Mouse (Mus musculus) hindlimb bud, embryonic 11.5 days (tissue): ENCODE results near the gene Ranbp3l.
"Not testable (repeated sequence)": the region's sequence is repeated elsewhere in the genome, so short reads cannot be mapped to it uniquely, and the experiment has no call there.

Experiments used
- DNase-seq: peaks from one replicate; pipeline ENCODE4 v3.0.0-alpha.2; 2012; ENCODE audit warnings: low read depth, low spot score; ENCODE audit errors: extremely low spot score

The Ranbp3l gene

DNA sequence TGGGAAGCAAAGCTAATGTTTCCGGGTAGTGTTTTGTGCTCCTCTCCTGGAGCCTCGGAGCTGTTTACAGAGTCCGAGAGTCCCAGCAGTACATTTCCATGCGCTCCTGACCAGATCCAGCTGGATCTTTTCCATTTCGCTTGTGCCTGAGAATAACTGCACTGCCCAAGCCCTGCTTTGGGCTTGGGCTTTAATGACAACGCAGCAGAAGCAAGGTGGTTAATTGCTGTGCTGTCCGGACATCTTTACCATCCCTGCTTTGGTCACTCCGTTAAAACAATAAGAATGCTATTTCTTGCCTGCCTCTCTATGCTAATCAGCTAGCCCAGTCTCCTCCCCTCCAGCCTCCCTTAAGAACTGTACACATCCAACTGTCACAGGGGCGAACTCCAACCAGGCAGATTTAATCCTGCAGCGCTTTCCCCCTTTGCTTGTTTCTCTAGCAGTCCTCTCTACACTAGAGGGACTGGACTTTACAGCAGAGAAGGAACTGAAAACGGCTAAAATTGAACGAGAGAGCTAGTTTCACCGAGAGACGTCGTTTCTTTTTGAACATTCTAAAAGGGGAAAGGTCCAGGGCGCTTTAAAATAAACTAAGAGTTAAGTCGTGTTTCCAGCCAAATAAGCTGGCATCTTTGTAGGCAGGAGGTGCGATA is at the start of gene Ranbp3l:
Gene Ranbp3l, plus strand, starts transcription at position 377 of the 656 bp plus-strand sequence.
- no peak for DNase-seq

DNA sequence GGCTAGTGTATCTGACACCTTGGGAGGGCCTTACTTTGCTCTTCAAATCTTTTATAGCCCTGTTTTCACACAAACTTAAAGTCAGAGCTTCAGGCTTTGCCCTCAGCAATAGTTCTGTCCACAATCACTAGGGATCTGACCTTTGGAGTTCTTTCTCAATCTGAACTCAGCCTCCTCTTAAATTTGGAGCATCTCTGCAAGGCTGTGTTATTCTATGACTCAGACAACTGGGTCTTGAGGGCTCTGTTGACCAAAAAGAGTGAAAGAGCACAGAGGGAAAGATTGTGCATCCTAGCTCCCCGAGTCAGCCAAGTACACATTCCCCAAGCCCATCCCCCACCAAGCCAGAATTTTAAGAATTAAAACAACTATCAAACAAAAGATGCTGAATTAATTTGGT is 37.7 kb upstream of the Ranbp3l start:
- DNase-seq, result no peak

DNA sequence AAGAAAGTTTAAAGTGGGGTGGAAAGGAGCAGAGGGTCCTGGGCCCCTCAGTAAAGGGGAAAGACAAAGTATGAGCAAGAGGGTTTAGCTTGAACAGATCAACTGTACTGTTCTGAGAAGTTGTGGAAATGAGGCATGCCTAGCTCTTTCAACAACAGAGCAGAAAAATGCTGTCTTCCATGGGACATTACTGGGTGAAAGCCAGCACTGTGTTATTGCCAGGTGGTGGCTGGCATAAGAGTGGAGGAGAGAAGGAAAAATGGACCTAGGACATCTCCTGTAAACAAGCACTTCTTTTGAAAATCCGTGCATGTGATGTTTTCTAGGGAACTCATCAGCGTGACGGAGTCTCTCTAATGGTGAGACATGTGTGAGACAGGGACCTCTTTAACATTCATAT is 30.8 kb upstream of the Ranbp3l start:
- no peak for DNase-seq

DNA sequence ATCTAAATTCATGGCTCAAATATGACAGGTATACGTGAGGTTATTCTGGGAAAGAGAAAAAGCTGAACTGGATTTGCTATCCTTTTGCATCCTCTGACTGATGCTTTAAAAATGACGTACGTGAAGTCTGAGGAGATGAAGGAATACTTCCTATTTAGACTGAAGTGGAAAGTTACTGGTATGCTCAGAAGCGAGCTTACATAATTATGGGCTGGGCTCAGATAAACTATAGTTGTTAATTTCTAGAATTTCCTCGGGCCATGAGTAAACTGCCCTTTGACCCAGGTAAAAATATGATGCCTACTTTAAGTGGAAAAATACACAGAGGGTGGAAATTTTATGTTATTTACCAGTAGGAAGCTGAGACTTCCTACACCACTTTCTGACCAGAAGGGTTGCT is 26.9 kb upstream of the Ranbp3l start:
- no peak for DNase-seq

DNA sequence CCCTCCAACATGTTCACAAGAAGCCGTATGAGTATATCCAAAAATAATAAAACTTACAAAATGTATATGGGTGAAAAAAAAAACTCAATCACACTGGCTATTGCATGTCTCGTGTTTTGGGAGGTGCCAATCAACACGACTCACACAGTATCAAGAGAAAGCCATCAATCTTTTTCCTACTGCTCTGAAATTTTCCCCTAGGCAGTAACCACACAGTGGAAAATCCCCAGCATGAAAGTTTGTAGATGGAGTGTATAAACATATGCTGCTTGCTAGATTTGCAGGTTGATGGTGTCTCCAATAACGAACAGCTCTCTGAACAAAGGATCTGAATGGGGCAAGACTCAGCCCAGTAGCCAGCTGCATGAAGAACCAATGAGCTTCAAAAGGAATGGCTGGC is 16.9 kb upstream of the Ranbp3l start:
- DNase-seq, result no peak

DNA sequence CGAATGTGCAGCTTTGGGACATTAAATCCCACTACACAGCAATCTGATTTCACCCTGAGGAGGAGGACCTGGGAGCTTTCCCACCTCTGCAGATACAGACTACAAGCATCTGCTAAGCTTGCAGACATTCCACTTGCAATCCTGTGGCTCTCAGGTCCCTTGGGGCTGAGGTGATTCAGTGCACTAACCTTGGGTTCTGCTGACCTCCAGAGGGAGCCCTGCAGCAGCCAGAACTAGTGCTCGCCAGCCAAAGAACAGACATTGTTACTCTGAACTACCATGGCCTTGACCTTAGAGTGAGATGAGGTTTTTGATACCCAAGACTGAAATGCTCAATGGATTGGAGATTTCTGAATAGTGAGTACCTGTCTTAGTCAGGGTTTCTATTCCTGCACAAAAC is 4.4 kb upstream of the Ranbp3l start:
- no peak for DNase-seq

DNA sequence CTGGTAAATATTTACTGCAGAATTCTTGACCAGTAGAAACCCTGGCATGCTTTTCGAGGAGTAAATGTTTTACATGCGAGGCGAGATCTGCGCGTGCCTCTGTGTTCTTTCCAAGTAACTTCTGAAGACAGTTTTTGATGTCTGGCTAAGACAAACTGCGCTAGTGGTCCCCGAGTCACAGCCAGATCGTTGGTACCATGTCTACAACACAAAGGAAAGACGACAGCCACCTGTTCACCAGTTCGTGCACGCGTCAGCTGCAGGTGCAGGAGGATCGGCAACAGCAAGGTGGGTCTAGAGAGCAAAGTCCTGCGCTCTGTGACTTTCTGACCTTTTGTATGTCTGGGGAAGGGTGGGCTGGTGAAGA is 463 bp downstream of the Ranbp3l start:
- DNase-seq, result no peak

DNA sequence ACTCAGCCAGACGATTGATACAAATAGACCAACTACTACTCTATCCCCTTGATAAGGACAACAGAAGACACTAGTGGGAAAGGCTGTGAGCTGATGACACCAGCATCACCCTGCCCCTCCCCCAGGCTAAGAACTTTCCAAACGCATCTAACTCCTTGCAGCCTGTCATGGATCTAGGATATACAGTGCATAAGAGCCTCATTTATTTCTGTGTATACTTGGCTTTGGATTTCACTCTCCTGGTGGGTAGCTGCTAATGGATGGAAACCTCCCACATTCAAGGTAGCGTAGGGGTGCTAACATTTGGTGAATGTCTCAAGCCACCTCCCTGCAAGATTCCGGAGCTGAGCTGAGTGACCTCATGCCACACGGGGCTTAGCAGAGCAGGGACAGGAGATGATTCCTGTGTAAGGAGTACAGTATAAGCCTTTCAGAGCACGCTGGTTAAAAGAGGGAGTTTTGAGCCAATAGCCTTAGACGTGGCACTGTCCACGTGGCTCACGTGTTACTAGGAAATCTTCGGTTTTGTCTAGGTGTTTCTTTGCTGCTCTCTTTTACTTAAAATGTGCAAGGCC is 1.4 kb downstream of the Ranbp3l start:
- DNase-seq, result no peak

DNA sequence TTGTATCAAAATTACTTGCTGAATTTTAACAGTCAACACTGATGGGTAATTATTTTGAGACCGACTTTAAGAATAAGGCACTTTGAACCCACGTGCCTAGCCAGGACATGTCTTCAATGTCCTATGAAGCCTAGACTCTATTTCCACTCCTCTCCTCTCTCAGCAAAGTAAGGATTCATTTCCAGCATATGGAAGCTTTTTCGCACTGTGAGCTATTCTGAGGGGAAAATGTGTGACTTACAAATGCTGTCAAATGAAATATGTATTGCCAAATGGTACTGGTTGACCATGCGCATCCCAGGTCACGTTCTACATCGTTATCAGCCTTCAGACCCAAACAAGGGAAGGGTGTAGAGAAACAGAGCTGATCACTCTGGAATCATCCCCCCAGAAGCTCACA is 23.5 kb downstream of the Ranbp3l start:
- DNase-seq, result no peak

DNA sequence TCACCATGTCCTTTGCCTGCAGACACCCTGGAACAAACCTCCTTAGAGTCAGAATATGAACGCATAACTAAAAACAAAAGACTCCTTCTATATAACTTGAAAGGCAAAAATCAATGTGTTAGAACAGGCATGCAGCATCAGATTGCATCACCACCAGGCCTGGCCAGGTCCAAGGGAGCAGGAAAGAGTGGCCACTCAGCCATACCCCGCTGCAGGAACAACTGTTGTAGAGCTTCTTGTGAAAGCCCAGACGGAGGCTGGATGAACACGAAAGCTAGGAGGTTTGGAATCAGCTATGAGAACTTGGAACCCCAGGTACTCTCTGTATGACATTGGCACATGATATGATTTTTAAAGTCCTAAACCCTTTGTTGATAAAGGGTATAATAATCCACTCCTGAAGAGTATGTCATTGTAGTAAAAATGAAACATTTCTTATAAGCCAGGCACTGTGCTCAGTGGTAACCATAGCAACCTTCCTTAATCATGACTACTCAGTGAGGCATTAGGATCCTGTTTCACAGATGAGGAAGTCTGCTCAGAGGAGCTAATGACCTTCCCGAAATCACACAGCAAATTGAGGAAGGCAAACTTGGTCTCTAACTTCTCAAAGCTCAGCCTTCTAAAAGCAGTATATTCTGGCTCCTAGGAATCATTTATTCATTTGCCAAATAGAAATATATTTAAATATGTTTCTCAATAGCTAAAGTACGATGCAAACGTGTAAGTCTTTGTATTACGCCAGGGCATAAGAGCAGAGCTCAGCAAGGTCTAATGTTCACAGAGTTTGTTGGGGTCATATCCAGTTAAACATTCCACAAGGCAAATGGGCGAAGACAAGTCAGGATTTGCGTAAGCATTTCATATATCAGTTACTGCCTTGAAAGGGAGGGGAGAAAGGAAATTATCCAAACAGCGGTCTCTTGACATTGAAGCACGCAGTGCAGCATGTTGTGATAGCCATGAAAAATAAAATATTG is 24.4 kb downstream of the Ranbp3l start:
- no peak for DNase-seq

DNA sequence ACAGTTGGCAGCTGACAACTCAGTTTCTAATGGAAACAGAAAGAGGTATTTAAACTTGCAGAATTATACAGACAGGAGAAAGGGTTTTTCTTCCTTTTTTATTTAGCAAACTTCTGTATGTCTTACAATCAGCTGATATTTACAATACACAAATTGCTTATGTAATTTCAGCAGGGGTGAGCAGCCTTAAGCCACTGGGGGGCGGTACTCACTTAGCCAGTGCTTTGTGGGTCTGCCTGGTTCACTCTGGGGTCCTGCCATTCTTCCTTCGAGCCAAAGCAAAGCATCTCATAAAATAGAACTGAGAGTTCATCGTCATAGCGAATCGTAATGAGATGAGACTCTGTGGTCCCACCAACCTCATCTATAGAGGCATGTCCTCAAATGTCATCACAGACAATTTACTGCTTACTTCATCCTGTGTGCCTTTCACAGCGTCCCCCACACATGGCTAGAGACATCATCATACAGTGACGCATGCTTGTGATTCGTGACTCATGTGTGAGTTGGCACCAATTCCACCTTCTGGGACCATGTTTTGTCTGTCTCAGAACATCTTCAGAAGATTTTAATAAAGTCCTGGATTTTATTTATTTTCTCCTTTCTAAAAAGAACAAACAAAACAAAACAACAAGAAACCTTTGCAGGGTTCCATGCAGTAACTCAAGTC is 27.0 kb downstream of the Ranbp3l start:
- no peak for DNase-seq

DNA sequence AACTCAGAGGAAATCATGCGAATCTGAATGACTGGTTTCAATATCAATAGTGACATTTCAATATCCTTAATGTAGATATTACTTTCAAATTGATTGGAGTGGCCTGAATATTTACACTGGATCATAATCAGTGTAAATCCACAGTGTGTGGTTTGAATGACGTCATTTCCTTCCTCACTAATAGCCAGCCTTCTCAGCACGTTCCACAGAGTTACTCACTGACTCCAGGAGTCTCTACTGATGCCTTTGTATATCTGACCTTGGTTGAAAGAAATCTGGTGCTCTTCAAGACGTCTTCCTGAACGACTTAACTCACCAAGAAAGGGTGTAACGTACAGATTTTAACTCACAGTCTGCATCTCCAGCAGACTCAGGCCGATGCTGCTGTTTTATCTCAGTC is 27.7 kb downstream of the Ranbp3l start:
- no peak for DNase-seq

DNA sequence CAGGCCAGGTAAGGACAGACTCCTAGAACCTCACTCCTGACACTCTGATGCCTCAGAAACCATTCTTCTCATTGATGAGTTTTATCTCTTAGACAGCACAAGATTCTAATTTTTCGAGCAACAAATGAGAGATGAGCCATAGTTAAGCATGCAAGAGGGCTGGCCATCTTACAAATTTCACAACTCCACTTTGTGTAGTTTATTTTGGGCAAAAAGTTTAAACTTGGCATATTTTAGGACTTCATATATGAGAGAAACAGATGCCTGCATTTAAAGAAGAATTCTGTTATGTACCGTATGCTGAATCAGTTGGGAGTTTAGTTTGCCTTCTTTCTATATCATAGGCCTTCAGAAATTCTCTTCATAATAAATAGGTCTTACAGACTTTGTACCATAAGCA is 35.0 kb downstream of the Ranbp3l start:
- no peak for DNase-seq

DNA sequence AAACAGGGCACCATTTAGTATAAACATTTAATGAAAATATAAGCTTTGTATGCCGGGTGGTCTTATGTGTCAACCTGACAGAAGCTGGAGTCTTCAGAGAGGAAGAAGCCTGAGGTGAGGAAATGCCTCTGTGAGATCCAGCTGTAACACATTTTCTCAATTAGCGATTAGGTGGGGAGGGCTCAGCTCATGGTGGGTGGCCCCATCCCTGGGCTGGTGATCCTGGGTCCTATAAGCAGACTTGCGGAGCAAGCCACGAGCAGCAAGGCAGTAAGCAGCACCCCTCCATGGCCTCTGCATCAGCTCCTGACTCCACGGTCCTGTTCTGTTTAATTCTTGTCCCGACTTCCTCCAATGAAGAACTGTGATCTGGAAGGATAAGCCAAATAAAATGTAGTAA is 41.4 kb downstream of the Ranbp3l start:
- no peak for DNase-seq

DNA sequence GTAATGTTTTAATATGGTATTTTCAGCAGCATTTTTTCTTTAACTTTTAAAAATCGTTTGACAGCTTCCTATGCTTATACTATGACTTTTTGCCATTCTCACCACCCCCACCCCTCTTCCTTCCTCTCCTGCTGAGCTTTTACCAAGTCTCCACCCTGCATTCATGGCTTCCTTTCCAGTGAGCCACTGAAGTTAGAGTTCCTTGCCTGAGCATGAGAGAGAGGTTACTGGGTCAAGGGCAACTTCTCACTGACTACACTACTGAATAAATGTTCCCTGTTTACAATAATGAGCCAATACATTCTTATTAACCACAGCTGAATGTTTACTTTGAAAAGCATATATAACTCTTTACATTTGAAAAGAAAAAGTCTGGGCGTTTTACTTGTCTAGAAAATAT is 46.8 kb downstream of the Ranbp3l start:
- DNase-seq, result no peak

DNA sequence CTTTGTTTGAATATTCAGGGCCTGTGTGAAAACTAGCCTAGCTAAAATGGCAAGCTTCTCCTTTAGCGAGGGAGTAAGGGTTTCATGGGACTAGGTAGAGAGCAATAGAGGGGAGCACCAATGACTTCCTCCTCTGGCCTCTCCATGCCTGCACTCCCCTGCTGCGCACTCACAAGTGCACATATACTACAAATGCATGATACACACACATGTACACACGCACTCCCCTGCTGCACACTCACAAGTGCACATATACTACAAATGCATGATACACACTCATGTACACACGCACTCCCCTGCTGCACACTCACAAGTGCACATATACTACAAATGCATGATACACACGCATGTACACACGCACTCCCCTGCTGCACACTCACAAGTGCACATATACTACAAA is 47.7 kb downstream of the Ranbp3l start:
- not testable (repeated sequence) for DNase-seq

DNA sequence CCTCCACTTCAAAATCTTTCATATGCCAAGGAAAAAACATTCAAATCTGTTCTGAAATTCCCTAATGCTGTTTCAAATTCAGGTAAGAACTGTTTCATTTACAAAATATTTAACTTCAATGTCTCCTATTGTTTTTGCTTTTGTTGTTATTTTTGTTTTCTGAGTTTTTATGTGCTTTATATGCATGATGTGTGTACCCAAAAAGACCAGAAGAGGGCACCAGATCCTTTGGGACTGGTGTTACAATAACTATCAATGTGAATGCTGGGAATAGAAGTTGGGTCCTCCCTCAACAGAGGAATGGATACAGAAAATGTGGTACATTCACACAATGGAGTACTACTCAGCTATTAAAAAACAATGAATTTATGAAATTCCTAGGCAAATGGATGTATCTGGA is 88.0 kb downstream of the Ranbp3l start:
- no peak for DNase-seq

DNA sequence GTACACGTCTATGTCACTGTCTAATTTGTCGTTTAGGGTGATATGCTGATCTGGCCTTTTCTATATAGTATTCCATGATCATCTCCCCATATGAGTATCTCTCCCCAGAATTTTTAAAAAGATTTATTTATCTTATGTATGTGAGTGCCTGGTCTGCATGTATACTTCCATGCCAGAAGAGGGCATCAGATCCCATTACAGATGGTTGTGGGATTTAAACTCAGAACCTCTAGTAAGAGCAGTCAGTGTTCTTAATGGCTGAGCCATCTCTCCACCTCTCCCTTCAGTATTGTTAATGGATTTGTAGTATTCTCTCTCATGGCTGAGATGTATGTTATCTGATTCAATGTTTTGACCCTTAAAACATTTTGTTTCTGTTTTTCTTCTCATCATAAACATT is 92.1 kb downstream of the Ranbp3l start:
- DNase-seq, result no peak

DNA sequence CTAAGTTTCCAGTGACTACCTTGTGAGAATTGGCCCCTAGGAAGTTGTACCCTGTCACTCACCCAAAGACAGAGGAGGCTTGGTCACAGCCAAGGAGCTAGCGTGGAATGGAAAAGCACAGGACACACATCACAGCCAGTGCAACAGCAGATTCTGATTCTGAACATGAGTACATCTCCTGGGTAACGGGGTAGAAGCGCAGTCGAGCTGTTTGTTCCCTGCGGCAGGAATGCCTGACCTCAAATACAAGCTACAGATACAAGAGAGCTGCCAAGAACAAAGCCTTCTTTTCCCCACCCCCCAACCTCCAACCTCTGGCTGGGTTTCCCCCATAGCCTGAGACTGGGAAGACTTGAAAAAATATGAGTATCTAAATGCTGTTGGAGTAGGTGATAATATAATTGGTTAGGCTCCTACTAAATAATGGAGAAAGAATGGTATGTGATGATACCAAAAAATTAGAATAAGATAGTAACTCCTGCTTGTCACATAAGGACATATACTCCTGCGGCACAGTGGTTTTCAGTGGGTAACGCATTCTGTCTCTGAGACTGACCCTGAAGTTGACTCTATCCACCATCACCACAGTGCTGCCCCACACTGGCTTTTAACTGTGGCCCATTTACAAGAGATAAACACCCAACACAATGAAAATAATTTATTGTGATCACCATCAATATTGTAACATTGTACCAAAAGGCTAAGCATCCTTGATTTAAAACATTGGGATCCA is 93.6 kb downstream of the Ranbp3l start:
- no peak for DNase-seq

DNA sequence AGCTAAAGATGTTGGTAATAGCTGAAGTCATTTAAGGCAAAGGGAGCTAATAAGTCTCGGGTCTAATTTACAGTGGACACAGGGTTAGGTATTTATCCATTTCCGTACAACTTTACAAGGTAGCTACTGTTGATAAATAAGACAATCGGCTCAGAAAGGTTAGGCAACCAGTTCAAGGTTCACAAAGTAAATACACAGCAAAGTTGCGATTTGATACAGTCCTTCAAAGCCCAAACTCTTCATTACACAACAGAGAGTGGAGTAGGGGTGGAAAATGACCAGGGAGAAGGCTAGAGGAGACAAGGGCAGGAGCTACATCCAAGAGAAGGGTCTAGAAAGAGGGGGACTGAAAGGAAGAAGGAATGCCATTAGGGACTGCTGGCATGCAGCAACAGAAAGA is 101.1 kb downstream of the Ranbp3l start:
- no peak for DNase-seq

DNA sequence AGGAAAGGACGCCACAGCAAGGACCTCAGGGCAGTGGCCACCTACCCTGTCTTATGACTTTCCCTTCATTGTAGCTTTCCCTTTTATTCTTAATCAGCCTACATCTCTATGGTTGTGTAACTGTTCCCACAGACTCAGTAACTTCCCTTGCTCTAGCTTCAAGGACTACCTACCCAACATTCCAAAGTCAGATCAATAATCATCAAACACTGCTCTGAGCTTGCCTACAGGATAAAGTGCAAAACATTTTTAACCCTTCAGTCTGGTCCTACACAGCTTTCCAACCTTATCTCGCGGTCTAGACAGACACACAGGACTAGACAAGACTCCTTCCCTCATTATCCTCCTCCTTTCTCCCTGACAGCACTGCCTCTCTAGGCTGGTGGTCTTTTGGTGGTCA is 102.6 kb downstream of the Ranbp3l start:
- no peak for DNase-seq
